Mouse (Mus musculus): ENCODE measurements around the gene Tor2a. TPM values are rescaled to one million over a fixed set of nuclear protein-coding genes. Genes with fewer than 3 reads are reported as not detected.
A peak's percentile ranks its signal among the peaks of the same experiment; 100 is the strongest.

The Tor2a gene
- total RNA-seq, 2 experiments from 2014 or later = 4.1 to 4.8 TPM

GRCm38 (mm10) chr2:32728463-32728862 is 28.6 kb upstream of the Tor2a start:
- peak; percentile 37 for DNase-seq (ENCODE audit: low spot score)

GRCm38 (mm10) chr2:32729547-32729946 is 27.5 kb upstream of the Tor2a start:
- DNase-seq (ENCODE audit: low spot score) = no peak

GRCm38 (mm10) chr2:32730854-32731253 is 26.2 kb upstream of the Tor2a start:
- DNase-seq (ENCODE audit: low spot score) = no peak

GRCm38 (mm10) chr2:32731911-32732310 is 25.1 kb upstream of the Tor2a start:
- DNase-seq (ENCODE audit: low spot score) = no peak

- DNase-seq (ENCODE audit: low spot score) = no peak
Observed at GRCm38 (mm10) chr2:32732695-32733094, 24.3 kb upstream of the Tor2a start.

- DNase-seq (ENCODE audit: low spot score) = no peak
Observed at GRCm38 (mm10) chr2:32734480-32734879, 22.6 kb upstream of the Tor2a start.

GRCm38 (mm10) chr2:32734933-32735332 is 22.1 kb upstream of the Tor2a start:
- DNase-seq (ENCODE audit: low spot score) = peak; percentile 39

GRCm38 (mm10) chr2:32736306-32736829 is 20.7 kb upstream of the Tor2a start:
- no peak for DNase-seq (ENCODE audit: low spot score)

GRCm38 (mm10) chr2:32737008-32737407 is 20.0 kb upstream of the Tor2a start:
- no peak for DNase-seq (ENCODE audit: low spot score)

- DNase-seq (ENCODE audit: low spot score) = no peak
Observed at GRCm38 (mm10) chr2:32739311-32739710, 17.7 kb upstream of the Tor2a start.

- DNase-seq (ENCODE audit: low spot score) = no peak
Observed at GRCm38 (mm10) chr2:32740916-32741272, 16.1 kb upstream of the Tor2a start, which contains the start of gene 6330409D20Rik. Gene 6330409D20Rik (minus strand): TSS chr2:32741016.

GRCm38 (mm10) chr2:32741273-32742172 is 15.5 kb upstream of the Tor2a start:
- no peak for DNase-seq (ENCODE audit: low spot score)

GRCm38 (mm10) chr2:32742173-32742531 is 14.9 kb upstream of the Tor2a start:
- no peak for DNase-seq (ENCODE audit: low spot score)

- DNase-seq (ENCODE audit: low spot score) = no peak
Observed at GRCm38 (mm10) chr2:32744272-32744982, 12.6 kb upstream of the Tor2a start.

- no peak for DNase-seq (ENCODE audit: low spot score)
Observed at GRCm38 (mm10) chr2:32749082-32749481, 8.0 kb upstream of the Tor2a start.

GRCm38 (mm10) chr2:32750199-32750598 is 6.8 kb upstream of the Tor2a start:
- no peak for DNase-seq (ENCODE audit: low spot score)

- DNase-seq (ENCODE audit: low spot score) = no peak
Observed at GRCm38 (mm10) chr2:32750887-32751664, 6.0 kb upstream of the Tor2a start.

GRCm38 (mm10) chr2:32751665-32752033 is 5.4 kb upstream of the Tor2a start:
- no peak for DNase-seq (ENCODE audit: low spot score)

GRCm38 (mm10) chr2:32752181-32752580 is 4.9 kb upstream of the Tor2a start:
- DNase-seq (ENCODE audit: low spot score) = no peak

GRCm38 (mm10) chr2:32756674-32757055 is 369 bp upstream of the Tor2a start:
- DNase-seq (ENCODE audit: low spot score) = no peak

GRCm38 (mm10) chr2:32758503-32758902 is 1.5 kb downstream of the Tor2a start:
- no peak for DNase-seq (ENCODE audit: low spot score)

GRCm38 (mm10) chr2:32759001-32759400 is 2.0 kb downstream of the Tor2a start:
- no peak for DNase-seq (ENCODE audit: low spot score)
